Mouse (Mus musculus): Measurements from ENCODE around the gene Hectd2. TPM values are rescaled to one million over a fixed set of nuclear protein-coding genes. Genes with fewer than 3 reads are reported as not detected.

The Hectd2 gene
- polyA plus RNA-seq (2012) = 0.01 TPM in 1 of 2 replicates, not detected in the other

- H3K4me1 ChIP-seq (ENCODE audit: control insufficient read depth) = peaks cover 11% of the 10 kb centered on the region
- H3K9me3 ChIP-seq (ENCODE audit: control insufficient read depth, low read length) = peaks cover 3% of the 10 kb centered on the region; the same call in 1 of the 2 replicates
- no peaks in the 10 kb centered on the region for H3K36me3 ChIP-seq (ENCODE audit: control insufficient read depth)
- TF ChIP-seq TAL1 (IDR thresholded peaks at IDR 0.05; ENCODE audit: low read length) = no peak
- no peak for TF ChIP-seq GATA1 (IDR thresholded peaks at IDR 0.05; ENCODE audit: low read length)
- H3K27me3 ChIP-seq (ENCODE audit: control insufficient read depth) = peaks cover 72% of the 10 kb centered on the region
- peak within 1 kb of the TSS; percentile 70 for H3K4me3 ChIP-seq (replicated peaks)
Measured at GRCm38 (mm10) chr19:36554046-36554784, at the start of gene Hectd2. Hectd2 (plus strand) TSS chr19:36554639.

- H3K4me3 ChIP-seq (replicated peaks) = no peak overlapping the region
- H3K4me1 ChIP-seq (ENCODE audit: control insufficient read depth) = no peaks in the 10 kb centered on the region
- H3K27me3 ChIP-seq (ENCODE audit: control insufficient read depth) = no peaks in the 10 kb centered on the region
- no peaks in the 10 kb centered on the region for H3K36me3 ChIP-seq (ENCODE audit: control insufficient read depth)
- H3K9me3 ChIP-seq (ENCODE audit: control insufficient read depth, low read length) = no peaks in the 10 kb centered on the region
- no peak for TF ChIP-seq TAL1 (IDR thresholded peaks at IDR 0.05; ENCODE audit: low read length)
- no peak for TF ChIP-seq GATA1 (IDR thresholded peaks at IDR 0.05; ENCODE audit: low read length)
Measured at GRCm38 (mm10) chr19:36504716-36505115, 49.7 kb upstream of the Hectd2 start.

GRCm38 (mm10) chr19:36511305-36511704, 43.1 kb upstream of the Hectd2 start:
- TF ChIP-seq TAL1 (IDR thresholded peaks at IDR 0.05; ENCODE audit: low read length) (no peak), GATA1 (IDR thresholded peaks at IDR 0.05; ENCODE audit: low read length) (no peak)
- Histone ChIP-seq H3K36me3 (ENCODE audit: control insufficient read depth) (no peaks in the 10 kb centered on the region), H3K27me3 (ENCODE audit: control insufficient read depth) (no peaks in the 10 kb centered on the region), H3K4me3 (replicated peaks) (no peak overlapping the region), H3K4me1 (ENCODE audit: control insufficient read depth) (peaks cover 31% of the 10 kb centered on the region), H3K9me3 (ENCODE audit: control insufficient read depth, low read length) (no peaks in the 10 kb centered on the region)

- peaks cover 28% of the 10 kb centered on the region for H3K4me1 ChIP-seq (ENCODE audit: control insufficient read depth)
- no peak for TF ChIP-seq GATA1 (IDR thresholded peaks at IDR 0.05; ENCODE audit: low read length)
- no peak for TF ChIP-seq TAL1 (IDR thresholded peaks at IDR 0.05; ENCODE audit: low read length)
- no peaks in the 10 kb centered on the region for H3K9me3 ChIP-seq (ENCODE audit: control insufficient read depth, low read length)
- H3K27me3 ChIP-seq (ENCODE audit: control insufficient read depth) = no peaks in the 10 kb centered on the region; the same call in 1 of the 2 replicates
- H3K36me3 ChIP-seq (ENCODE audit: control insufficient read depth) = no peaks in the 10 kb centered on the region
- no peak overlapping the region for H3K4me3 ChIP-seq (replicated peaks)
Measured at GRCm38 (mm10) chr19:36518461-36518860, 36.0 kb upstream of the Hectd2 start.

- no peaks in the 10 kb centered on the region for H3K9me3 ChIP-seq (ENCODE audit: control insufficient read depth, low read length)
- no peak overlapping the region for H3K4me3 ChIP-seq (replicated peaks)
- no peaks in the 10 kb centered on the region for H3K36me3 ChIP-seq (ENCODE audit: control insufficient read depth)
- peaks cover 11% of the 10 kb centered on the region for H3K4me1 ChIP-seq (ENCODE audit: control insufficient read depth)
- TF ChIP-seq TAL1 (IDR thresholded peaks at IDR 0.05; ENCODE audit: low read length) (no peak), GATA1 (IDR thresholded peaks at IDR 0.05; ENCODE audit: low read length) (no peak)
- H3K27me3 ChIP-seq (ENCODE audit: control insufficient read depth) = no peaks in the 10 kb centered on the region; the same call in 1 of the 2 replicates
Measured at GRCm38 (mm10) chr19:36521568-36521967, 32.9 kb upstream of the Hectd2 start.

GRCm38 (mm10) chr19:36522558-36523195, 31.8 kb upstream of the Hectd2 start:
- no peaks in the 10 kb centered on the region for H3K36me3 ChIP-seq (ENCODE audit: control insufficient read depth)
- no peak for TF ChIP-seq TAL1 (IDR thresholded peaks at IDR 0.05; ENCODE audit: low read length)
- no peak for TF ChIP-seq GATA1 (IDR thresholded peaks at IDR 0.05; ENCODE audit: low read length)
- peaks cover 11% of the 10 kb centered on the region for H3K4me1 ChIP-seq (ENCODE audit: control insufficient read depth)

GRCm38 (mm10) chr19:36525071-36525470, 29.4 kb upstream of the Hectd2 start:
- Histone ChIP-seq H3K4me1 (ENCODE audit: control insufficient read depth) (peaks cover 3% of the 10 kb centered on the region), H3K27me3 (ENCODE audit: control insufficient read depth) (no peaks in the 10 kb centered on the region; the same call in 1 of the 2 replicates), H3K9me3 (ENCODE audit: control insufficient read depth, low read length) (no peaks in the 10 kb centered on the region)

More at GRCm38 (mm10) chr19:36522558-36523195, 31.8 kb upstream of the Hectd2 start:
- no peaks in the 10 kb centered on the region; the same call in 1 of the 2 replicates for H3K27me3 ChIP-seq (ENCODE audit: control insufficient read depth)
- no peak overlapping the region for H3K4me3 ChIP-seq (replicated peaks)
- no peaks in the 10 kb centered on the region for H3K9me3 ChIP-seq (ENCODE audit: control insufficient read depth, low read length)

GRCm38 (mm10) chr19:36533082-36533481, 21.4 kb upstream of the Hectd2 start:
- Histone ChIP-seq H3K9me3 (ENCODE audit: control insufficient read depth, low read length) (no peaks in the 10 kb centered on the region), H3K4me3 (replicated peaks) (no peak overlapping the region), H3K36me3 (ENCODE audit: control insufficient read depth) (no peaks in the 10 kb centered on the region), H3K4me1 (ENCODE audit: control insufficient read depth) (peaks cover 2% of the 10 kb centered on the region), H3K27me3 (ENCODE audit: control insufficient read depth) (peaks cover 27% of the 10 kb centered on the region)
- TF ChIP-seq TAL1 (IDR thresholded peaks at IDR 0.05; ENCODE audit: low read length) (no peak), GATA1 (IDR thresholded peaks at IDR 0.05; ENCODE audit: low read length) (no peak)

More at GRCm38 (mm10) chr19:36525071-36525470, 29.4 kb upstream of the Hectd2 start:
- TF ChIP-seq TAL1 (IDR thresholded peaks at IDR 0.05; ENCODE audit: low read length) = no peak
- no peak for TF ChIP-seq GATA1 (IDR thresholded peaks at IDR 0.05; ENCODE audit: low read length)
- no peaks in the 10 kb centered on the region for H3K36me3 ChIP-seq (ENCODE audit: control insufficient read depth)
- no peak overlapping the region for H3K4me3 ChIP-seq (replicated peaks)
